In genomic region chr8:70644065-70644464, GRCm38 (mm10) we compare ENCODE assay signal across 12 mouse cellular contexts. TPM values are rescaled to one million over a fixed set of nuclear protein-coding genes. Genes with fewer than 3 reads are reported as not detected.
DNase-seq lines count a peak whose midpoint lies in the region; ATAC-seq and TF ChIP-seq lines count a peak whose summit lies in the region.
"Had no signal": no experiment of that assay in that cellular context is flagged by ENCODE, and none has a peak within 500 bp of the region (broad histone marks: within the 10 kb centered on the region; RNA-seq: fewer than 3 reads in every experiment).

No protein-coding gene starts in this region.

- TF ChIP-seq POLR2A in brain, embryonic 14.5 days (IDR thresholded peaks at IDR 0.05; ENCODE audit: borderline replicate concordance, extremely low read depth, insufficient read depth, insufficient read length, poor library complexity, severe bottlenecking): no peak

- no peak overlapping the region for H3K4me2 ChIP-seq in liver, embryonic 14.5 days (ENCODE audit: low read depth)
- H3K4me2 ChIP-seq in liver, embryonic 11.5 days: no peak overlapping the region
- H3K4me2 ChIP-seq: heart, embryonic 12.5 days; intestine, embryonic 15.5 days had no signal

- peak; percentile 63 for DNase-seq in CD4-positive, CD25-positive, alpha-beta regulatory T cell, adult 2 months (ENCODE audit: low read depth, low spot score)
- no peak for DNase-seq in liver, embryonic 14.5 days (ENCODE audit: low read depth in 3 of 3, low spot score in 3 of 3)
- DNase-seq in liver, embryonic 11.5 days (ENCODE audit: low spot score): no peak
- DNase-seq in brain, embryonic 14.5 days (ENCODE audit: low read depth): no peak
- peak; percentile 54 for DNase-seq in naive thymus-derived CD4-positive, alpha-beta T cell, adult 2 months (ENCODE audit: low read depth)
- DNase-seq in urinary bladder, adult 18-20 months (ENCODE audit: low spot score in 2 of 2): no peak
- no peak for DNase-seq in adrenal gland, postnatal 4 days (ENCODE audit: low spot score in 2 of 2)
- DNase-seq: adrenal gland, adult 2 months had no signal

- no peak for ATAC-seq in CD4-positive, CD25-positive, alpha-beta regulatory T cell, adult 4 months
- ATAC-seq in liver, embryonic 14.5 days (ENCODE audit: insufficient read depth): no peak
- no peak for ATAC-seq in liver, embryonic 11.5 days (replicated peaks; ENCODE audit: low FRiP score)
- ATAC-seq: intestine, embryonic 15.5 days had no signal

- H3K27me3 ChIP-seq in liver, embryonic 14.5 days (ENCODE audit: control insufficient read depth, insufficient read depth, low read length): no peaks in the 10 kb centered on the region
- no peaks in the 10 kb centered on the region for H3K27me3 ChIP-seq in liver, embryonic 11.5 days (replicated peaks; ENCODE audit: control insufficient read depth, insufficient read depth, low read length)
- H3K27me3 ChIP-seq: heart, embryonic 12.5 days; intestine, embryonic 15.5 days had no signal

- no peak overlapping the region for H3K9ac ChIP-seq in liver, embryonic 14.5 days (replicated peaks)
- no peak overlapping the region for H3K9ac ChIP-seq in liver, embryonic 11.5 days (ENCODE audit: low read depth, low read length)
- H3K9ac ChIP-seq: heart, embryonic 12.5 days; intestine, embryonic 15.5 days had no signal

- no peaks in the 10 kb centered on the region for H3K9me3 ChIP-seq in liver, embryonic 14.5 days (ENCODE audit: control insufficient read depth, low read length)
- no peaks in the 10 kb centered on the region for H3K9me3 ChIP-seq in liver, embryonic 11.5 days (ENCODE audit: control insufficient read depth, low read length)
- H3K9me3 ChIP-seq: heart, embryonic 12.5 days; intestine, embryonic 15.5 days had no signal

- no peak overlapping the region for H3K4me3 ChIP-seq in liver, embryonic 14.5 days (ENCODE audit: insufficient read depth in 1 of 2, low read depth in 2 of 2, low read length in 2 of 2)
- no peak overlapping the region for H3K4me3 ChIP-seq in liver, embryonic 11.5 days (ENCODE audit: low read depth, low read length)
- H3K4me3 ChIP-seq: erythroblast, embryonic 14.5 days; heart, embryonic 12.5 days; intestine, embryonic 15.5 days had no signal

- H3K36me3 ChIP-seq in liver, embryonic 14.5 days (replicated peaks; ENCODE audit: control insufficient read depth, insufficient read depth, low read depth): no peaks in the 10 kb centered on the region
- peaks cover 1% of the 10 kb centered on the region for H3K36me3 ChIP-seq in liver, embryonic 11.5 days (ENCODE audit: control insufficient read depth, insufficient read depth, low read length)
- H3K36me3 ChIP-seq: heart, embryonic 12.5 days; intestine, embryonic 15.5 days had no signal

- no peak overlapping the region for H3K27ac ChIP-seq in liver, embryonic 14.5 days
- H3K27ac ChIP-seq in liver, embryonic 11.5 days (ENCODE audit: low read depth, low read length): no peak overlapping the region
- H3K27ac ChIP-seq: intestine, embryonic 15.5 days had no signal

- peak; percentile 68 for TF ChIP-seq CTCF in liver, embryonic 14.5 days (IDR thresholded peaks at IDR 0.05; ENCODE audit: low read depth)
- TF ChIP-seq CTCF in brain, embryonic 14.5 days (IDR thresholded peaks at IDR 0.05; ENCODE audit: borderline replicate concordance, extremely low read depth, insufficient read depth, insufficient read length): peak; percentile 42; the same call in 1 of the 2 replicates

- 69% methylated on average over 2 of the region's 2 CpGs for WGBS in liver, embryonic 14.5 days (ENCODE audit: insufficient replicate concordance)
- WGBS in liver, embryonic 11.5 days: 59% methylated on average over 2 of the region's 2 CpGs

- peaks cover 4 to 7% of the 10 kb centered on the region in 2 experiments; a peak in 2 of 4 replicates for H3K4me1 ChIP-seq in liver, embryonic 14.5 days (replicated peaks; ENCODE audit: control insufficient read depth in 2 of 2, insufficient read depth in 2 of 2, low read length in 1 of 2)
- H3K4me1 ChIP-seq in liver, embryonic 11.5 days (replicated peaks; ENCODE audit: control insufficient read depth, insufficient read depth, low read length): peaks cover 26% of the 10 kb centered on the region

- TF ChIP-seq EP300 in liver, embryonic 14.5 days (IDR thresholded peaks at IDR 0.05; ENCODE audit: low read depth): no peak

RNA-seq across cellular contexts. Expression of gene Gdf15, which starts 11.8 kb away (rescaled TPM):
- polyA plus RNA-seq in CD4-positive, CD25-positive, alpha-beta regulatory T cell, adult 4 months (2017; shearing (Covaris generic)): not detected
- 6.3 and 9.0 TPM in 2 replicates for polyA plus RNA-seq in liver, embryonic 14.5 days (2012; rRNA removed)
- 1.2 and 2.8 TPM in 2 replicates for polyA plus RNA-seq in liver, embryonic 14.5 days (2014; fragmentation: Nextera tagmentation; extraction: Ambion mirVana)
- 4.2 and 4.9 TPM in 2 replicates for polyA plus RNA-seq in liver, embryonic 11.5 days (2014; fragmentation: Nextera tagmentation; extraction: Ambion mirVana)
- polyA plus RNA-seq in brain, embryonic 14.5 days (2012; rRNA removed): 0.23 and 0.26 TPM in 2 replicates
- 1 to 10 TPM in 1 of 2 experiments, under 1 TPM in 1; 0.59 to 1.8 TPM for total RNA-seq in adrenal gland, postnatal 4 days (2021)
- polyA plus RNA-seq: erythroblast, embryonic 14.5 days had no signal

RNA-seq across cellular contexts. Expression of gene Pgpep1, which starts 16.1 kb away (rescaled TPM):
- polyA plus RNA-seq in CD4-positive, CD25-positive, alpha-beta regulatory T cell, adult 4 months (2017; shearing (Covaris generic)): 1 to 10 TPM; 7.0 to 9.5 TPM
- 7.6 and 8.6 TPM in 2 replicates for polyA plus RNA-seq in liver, embryonic 14.5 days (2012; rRNA removed)
- polyA plus RNA-seq in liver, embryonic 14.5 days (2014; fragmentation: Nextera tagmentation; extraction: Ambion mirVana): 19.8 and 23.5 TPM in 2 replicates
- 33.7 and 34.6 TPM in 2 replicates for polyA plus RNA-seq in liver, embryonic 11.5 days (2014; fragmentation: Nextera tagmentation; extraction: Ambion mirVana)
- 80.8 and 83.7 TPM in 2 replicates for polyA plus RNA-seq in brain, embryonic 14.5 days (2012; rRNA removed)
- total RNA-seq in adrenal gland, postnatal 4 days (2021): 10 to 100 TPM; 62.1 to 76.0 TPM

RNA-seq across cellular contexts. Expression of gene Lrrc25, which starts 28.1 kb away (rescaled TPM):
- under 1 TPM; 0.43 to 0.89 TPM for polyA plus RNA-seq in CD4-positive, CD25-positive, alpha-beta regulatory T cell, adult 4 months (2017; shearing (Covaris generic))
- polyA plus RNA-seq in liver, embryonic 14.5 days (2012; rRNA removed): 4.3 and 5.3 TPM in 2 replicates
- 4.7 TPM in 2 replicates for polyA plus RNA-seq in liver, embryonic 14.5 days (2014; fragmentation: Nextera tagmentation; extraction: Ambion mirVana)
- polyA plus RNA-seq in liver, embryonic 11.5 days (2014; fragmentation: Nextera tagmentation; extraction: Ambion mirVana): 4.5 and 5.3 TPM in 2 replicates
- 1.4 TPM in 2 replicates for polyA plus RNA-seq in brain, embryonic 14.5 days (2012; rRNA removed)
- total RNA-seq in adrenal gland, postnatal 4 days (2021): 1 to 10 TPM; 2.9 to 3.8 TPM

RNA-seq across cellular contexts. Expression of gene Lsm4, which starts 29.0 kb away (rescaled TPM):
- 10 to 100 TPM; 86.8 to 94.5 TPM for polyA plus RNA-seq in CD4-positive, CD25-positive, alpha-beta regulatory T cell, adult 4 months (2017; shearing (Covaris generic))
- 134 and 478 TPM in 2 replicates for polyA plus RNA-seq in liver, embryonic 14.5 days (2012; rRNA removed)
- 160 and 176 TPM in 2 replicates for polyA plus RNA-seq in liver, embryonic 14.5 days (2014; fragmentation: Nextera tagmentation; extraction: Ambion mirVana)
- 342 and 357 TPM in 2 replicates for polyA plus RNA-seq in liver, embryonic 11.5 days (2014; fragmentation: Nextera tagmentation; extraction: Ambion mirVana)
- polyA plus RNA-seq in brain, embryonic 14.5 days (2012; rRNA removed): 159 and 208 TPM in 2 replicates
- 10 to 100 TPM; 96.6 to 99.0 TPM for total RNA-seq in adrenal gland, postnatal 4 days (2021)

RNA-seq across cellular contexts. Expression of gene Ssbp4, which starts 35.4 kb away (rescaled TPM):
- polyA plus RNA-seq in CD4-positive, CD25-positive, alpha-beta regulatory T cell, adult 4 months (2017; shearing (Covaris generic)): 10 to 100 TPM in 1 of 2 experiments, 1 to 10 TPM in 1; 5.9 to 15.0 TPM
- polyA plus RNA-seq in liver, embryonic 14.5 days (2012; rRNA removed): 36.3 and 50.8 TPM in 2 replicates
- 49.5 and 61.7 TPM in 2 replicates for polyA plus RNA-seq in liver, embryonic 14.5 days (2014; fragmentation: Nextera tagmentation; extraction: Ambion mirVana)
- polyA plus RNA-seq in liver, embryonic 11.5 days (2014; fragmentation: Nextera tagmentation; extraction: Ambion mirVana): 144 and 173 TPM in 2 replicates
- 202 and 236 TPM in 2 replicates for polyA plus RNA-seq in brain, embryonic 14.5 days (2012; rRNA removed)
- 100 to 1,000 TPM; 137 to 154 TPM for total RNA-seq in adrenal gland, postnatal 4 days (2021)

Comparison
In these comparisons a context has a peak if more than half of its experiments do, and no peak if none do; other contexts are left out.
1. DNase-seq: peak in CD4-positive, CD25-positive, alpha-beta regulatory T cell, adult 2 months (single experiment) and naive thymus-derived CD4-positive, alpha-beta T cell, adult 2 months (single experiment); none in liver, embryonic 14.5 days (0 of 3), liver, embryonic 11.5 days (single experiment), brain, embryonic 14.5 days (single experiment), urinary bladder, adult 18-20 months (0 of 2) and adrenal gland, postnatal 4 days (0 of 2).